Mouse (Mus musculus): ENCODE measurements around the gene Zfp827. TPM values are rescaled to one million over a fixed set of nuclear protein-coding genes. Genes with fewer than 3 reads are reported as not detected.

Gene Zfp827
- polyA plus RNA-seq, 1 experiment from 2014 or later, result 13.0 TPM

DNA sequence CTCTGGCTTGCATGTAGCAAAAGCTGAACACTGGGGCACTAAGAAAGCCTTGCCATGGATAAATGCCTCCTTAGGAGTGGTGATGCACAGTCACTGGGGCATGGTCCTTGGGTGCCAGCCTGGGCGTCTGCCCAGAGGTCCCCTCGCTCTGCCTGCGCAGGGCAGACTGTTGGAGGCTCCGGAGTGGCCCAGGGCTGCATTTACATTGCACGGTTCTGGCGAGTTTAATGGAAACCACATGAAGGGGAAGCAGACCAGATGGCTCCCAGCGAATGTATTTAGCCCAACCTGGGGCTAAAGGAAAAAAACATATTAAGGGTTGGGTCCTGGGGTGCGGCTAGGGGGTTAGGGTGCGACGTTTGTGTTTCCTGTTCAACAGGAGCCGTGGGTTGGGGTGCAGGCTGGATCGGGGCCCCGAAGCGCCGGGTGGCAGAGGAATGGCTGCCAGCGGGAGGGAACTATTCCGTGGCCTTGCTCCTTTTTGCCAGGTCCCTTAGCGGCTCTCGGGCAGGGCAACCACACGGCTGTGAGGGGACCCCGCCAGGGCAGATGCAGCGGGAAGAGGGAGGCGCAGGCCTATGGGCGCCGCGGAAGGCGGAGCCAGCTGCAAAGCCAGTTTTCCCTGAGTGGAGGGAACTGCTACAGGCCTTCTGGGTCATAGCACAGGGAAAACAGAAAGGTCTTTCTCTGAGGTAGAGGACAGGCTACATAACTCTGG, 181.6 kb downstream of the Zfp827 start:
- peaks cover 27% of the 10 kb centered on the region for H3K4me1 ChIP-seq
- peak; percentile 84 for ATAC-seq (ENCODE audit: low FRiP score, low read depth)
- H3K4me3 ChIP-seq, result peak overlapping the region; percentile 40
- peak overlapping the region; percentile 58 for H3K4me2 ChIP-seq (replicated peaks)
- no peaks in the 10 kb centered on the region for H3K9me3 ChIP-seq
- peak overlapping the region; percentile 57 for H3K9ac ChIP-seq (replicated peaks)
- H3K27ac ChIP-seq (replicated peaks), result peak overlapping the region; percentile 50
- no peaks in the 10 kb centered on the region for H3K36me3 ChIP-seq
- WGBS, result 3% methylated on average over 27 of the region's 27 CpGs
- no peaks in the 10 kb centered on the region for H3K27me3 ChIP-seq

DNA sequence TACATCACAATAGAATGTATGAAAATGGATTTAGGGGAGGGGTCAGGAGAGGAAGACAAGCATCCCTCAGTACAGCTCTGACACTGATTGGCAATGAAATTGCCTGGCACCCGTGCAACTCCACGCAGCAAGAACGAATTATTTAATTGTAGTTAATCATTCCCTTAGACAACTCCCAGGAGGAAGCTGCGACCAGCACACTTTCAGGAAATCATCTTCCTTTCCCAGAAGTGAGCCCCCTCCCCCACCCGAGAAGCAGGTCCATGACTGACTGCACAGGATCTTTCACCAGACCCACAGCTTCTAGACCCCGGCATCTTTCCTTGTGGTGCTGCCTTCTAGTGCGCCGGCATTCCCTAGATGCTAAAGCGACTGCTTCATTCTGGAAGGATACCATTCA, 183.4 kb downstream of the Zfp827 start:
- Histone ChIP-seq H3K36me3 (no peaks in the 10 kb centered on the region), H3K4me3 (no peak overlapping the region), H3K27ac (replicated peaks) (no peak overlapping the region), H3K27me3 (no peaks in the 10 kb centered on the region), H3K4me1 (peaks cover 27% of the 10 kb centered on the region), H3K9ac (replicated peaks) (no peak overlapping the region), H3K9me3 (no peaks in the 10 kb centered on the region), H3K4me2 (replicated peaks) (no peak overlapping the region)
- ATAC-seq (ENCODE audit: low FRiP score, low read depth), result no peak
- 80% methylated on average over 9 of the region's 9 CpGs for WGBS

DNA sequence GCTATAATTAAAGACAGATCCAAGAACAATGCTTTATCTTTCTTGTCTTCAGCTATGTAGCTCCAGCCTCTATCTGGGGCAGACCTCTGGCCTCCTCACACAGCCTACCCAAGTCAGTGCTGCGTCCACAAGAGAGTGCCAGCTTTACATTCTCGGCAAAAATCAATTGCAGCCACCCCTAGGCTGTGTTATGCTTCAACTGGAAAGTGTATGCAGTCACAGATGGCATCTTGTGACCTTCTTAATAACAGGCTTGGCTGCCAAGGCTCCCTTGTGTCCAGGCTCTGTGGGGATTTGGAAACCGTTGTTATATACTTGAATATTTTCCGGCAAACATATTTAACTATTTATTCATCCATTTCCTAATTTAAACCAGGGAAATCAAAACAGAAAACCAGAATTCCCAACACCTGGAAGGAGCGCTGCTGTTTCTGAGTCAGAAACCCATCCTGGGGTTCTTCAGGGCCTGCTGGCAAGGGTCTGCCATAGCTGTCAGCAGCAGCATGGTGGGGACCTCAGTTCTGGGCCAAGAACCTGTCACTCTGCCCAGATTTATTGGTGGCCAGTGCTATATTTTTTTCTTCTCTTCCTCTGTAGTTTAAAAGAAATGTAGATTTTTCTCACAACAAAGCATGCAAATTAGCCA, 194.0 kb downstream of the Zfp827 start:
- no peak overlapping the region for H3K27ac ChIP-seq (replicated peaks)
- H3K27me3 ChIP-seq, result no peaks in the 10 kb centered on the region
- no peaks in the 10 kb centered on the region for H3K36me3 ChIP-seq
- peaks cover 7% of the 10 kb centered on the region; the same call in 1 of the 2 replicates for H3K9me3 ChIP-seq
- no peak overlapping the region for H3K9ac ChIP-seq (replicated peaks)
- no peaks in the 10 kb centered on the region for H3K4me1 ChIP-seq
- 68% methylated on average over 5 of the region's 5 CpGs for WGBS
- H3K4me3 ChIP-seq, result no peak overlapping the region
- no peak for ATAC-seq (ENCODE audit: low FRiP score, low read depth)
- no peak overlapping the region for H3K4me2 ChIP-seq (replicated peaks)

DNA sequence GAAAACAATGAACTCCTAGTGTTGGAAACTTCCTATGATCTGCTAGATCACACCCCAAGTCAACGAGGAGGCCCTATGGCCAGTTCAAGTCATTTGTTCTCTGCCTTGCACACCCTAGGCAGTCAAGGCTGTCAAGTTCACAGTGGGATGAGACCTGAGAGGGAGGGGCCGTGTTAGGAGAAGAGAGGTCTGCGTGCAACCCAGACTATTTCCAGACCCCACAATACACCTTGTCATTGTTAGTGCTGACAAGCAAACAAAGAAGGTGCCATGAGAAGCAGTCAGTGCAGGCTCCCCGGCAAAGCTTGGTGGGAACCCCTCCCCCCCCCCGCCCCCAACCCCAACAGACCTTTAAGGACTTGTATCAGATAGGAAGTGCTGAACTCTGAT, 194.5 kb downstream of the Zfp827 start:
- no peaks in the 10 kb centered on the region for H3K4me1 ChIP-seq
- WGBS, result 82% methylated on average over 5 of the region's 5 CpGs
- no peaks in the 10 kb centered on the region for H3K27me3 ChIP-seq
- no peak overlapping the region for H3K9ac ChIP-seq (replicated peaks)
- no peak overlapping the region for H3K4me3 ChIP-seq
- H3K36me3 ChIP-seq, result no peaks in the 10 kb centered on the region
- H3K9me3 ChIP-seq, result peaks cover 7% of the 10 kb centered on the region; the same call in 1 of the 2 replicates
- H3K27ac ChIP-seq (replicated peaks), result no peak overlapping the region
- no peak overlapping the region for H3K4me2 ChIP-seq (replicated peaks)
- ATAC-seq (ENCODE audit: low FRiP score, low read depth), result no peak

DNA sequence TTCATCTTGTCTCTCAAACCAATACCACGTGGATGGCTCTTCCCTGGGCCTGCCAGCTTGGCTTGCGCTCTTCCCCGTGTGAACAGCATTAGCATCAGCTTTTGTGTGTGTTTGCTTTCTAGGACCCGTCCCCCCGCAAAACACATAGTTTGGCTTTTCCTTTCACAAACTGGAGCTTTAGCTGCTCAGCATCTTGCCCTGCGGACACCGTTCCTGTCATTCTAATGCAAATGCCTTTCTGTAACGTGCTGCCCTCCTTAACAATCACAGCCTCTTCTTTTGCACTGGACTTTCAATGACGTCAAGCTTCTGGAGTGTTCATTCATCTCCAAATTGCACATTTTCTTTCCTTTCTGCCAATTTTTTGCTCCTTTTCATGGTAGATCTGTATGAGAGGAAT, 196.1 kb downstream of the Zfp827 start:
- Histone ChIP-seq H3K9ac (replicated peaks) (no peak overlapping the region), H3K27me3 (no peaks in the 10 kb centered on the region), H3K27ac (replicated peaks) (no peak overlapping the region), H3K4me2 (replicated peaks) (no peak overlapping the region), H3K4me3 (no peak overlapping the region), H3K4me1 (no peaks in the 10 kb centered on the region), H3K9me3 (peaks cover 7% of the 10 kb centered on the region; the same call in 1 of the 2 replicates), H3K36me3 (no peaks in the 10 kb centered on the region)
- whole genome bisulfite sequencing, result 34% methylated on average over 9 of the region's 9 CpGs
- ATAC-seq (ENCODE audit: low FRiP score, low read depth), result no peak

DNA sequence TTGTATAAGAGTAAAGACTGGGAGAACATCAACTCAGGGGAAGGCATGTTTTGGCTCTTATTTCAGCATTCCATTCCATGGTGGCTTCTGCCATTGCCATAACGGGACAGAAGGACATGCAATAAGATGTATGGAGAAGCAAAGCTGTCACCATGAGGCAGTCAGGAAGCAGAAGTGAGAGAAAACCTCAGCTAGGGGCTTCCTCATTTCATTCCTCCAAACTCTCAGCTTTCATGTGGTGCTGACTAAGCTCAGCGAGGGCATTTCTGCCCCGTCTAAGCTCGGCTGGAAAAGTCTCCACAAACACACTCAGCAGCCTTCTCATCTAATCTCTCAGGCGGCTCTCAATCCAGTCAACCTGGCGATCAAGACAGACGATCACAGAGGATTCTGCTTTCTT, 197.3 kb downstream of the Zfp827 start:
- Histone ChIP-seq H3K27ac (replicated peaks) (no peak overlapping the region), H3K4me1 (no peaks in the 10 kb centered on the region), H3K9ac (replicated peaks) (no peak overlapping the region), H3K27me3 (no peaks in the 10 kb centered on the region), H3K4me2 (replicated peaks) (no peak overlapping the region), H3K4me3 (no peak overlapping the region), H3K36me3 (no peaks in the 10 kb centered on the region), H3K9me3 (peaks cover 7% of the 10 kb centered on the region; the same call in 1 of the 2 replicates)
- 89% methylated on average over 7 of the region's 7 CpGs for WGBS
- ATAC-seq (ENCODE audit: low FRiP score, low read depth), result no peak

DNA sequence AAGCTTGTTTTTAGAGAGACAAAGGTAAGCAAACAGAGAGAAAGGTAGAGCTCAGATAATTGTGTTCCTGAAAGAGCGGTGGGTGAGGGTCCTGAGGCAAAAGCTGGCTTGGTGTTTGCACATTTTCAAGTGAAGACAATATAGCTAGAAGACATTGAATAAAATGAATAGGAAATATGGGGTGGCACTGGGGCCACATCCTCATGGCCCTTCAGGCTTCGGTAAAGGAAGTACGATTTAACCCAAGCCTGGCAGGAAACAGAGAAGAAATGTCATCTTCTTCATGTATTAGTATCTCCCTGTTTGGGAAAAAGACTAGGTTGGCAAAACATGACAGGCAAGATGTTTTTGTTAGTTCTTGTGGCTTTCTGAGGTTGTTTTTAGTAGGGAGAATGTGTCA, 197.8 kb downstream of the Zfp827 start:
- H3K27ac ChIP-seq (replicated peaks), result no peak overlapping the region
- H3K4me1 ChIP-seq, result no peaks in the 10 kb centered on the region
- peaks cover 7% of the 10 kb centered on the region; the same call in 1 of the 2 replicates for H3K9me3 ChIP-seq
- WGBS, result 89% methylated on average over 3 of the region's 3 CpGs
- no peaks in the 10 kb centered on the region for H3K36me3 ChIP-seq
- no peak for ATAC-seq (ENCODE audit: low FRiP score, low read depth)
- H3K27me3 ChIP-seq, result no peaks in the 10 kb centered on the region
- H3K9ac ChIP-seq (replicated peaks), result no peak overlapping the region
- no peak overlapping the region for H3K4me2 ChIP-seq (replicated peaks)
- H3K4me3 ChIP-seq, result no peak overlapping the region

DNA sequence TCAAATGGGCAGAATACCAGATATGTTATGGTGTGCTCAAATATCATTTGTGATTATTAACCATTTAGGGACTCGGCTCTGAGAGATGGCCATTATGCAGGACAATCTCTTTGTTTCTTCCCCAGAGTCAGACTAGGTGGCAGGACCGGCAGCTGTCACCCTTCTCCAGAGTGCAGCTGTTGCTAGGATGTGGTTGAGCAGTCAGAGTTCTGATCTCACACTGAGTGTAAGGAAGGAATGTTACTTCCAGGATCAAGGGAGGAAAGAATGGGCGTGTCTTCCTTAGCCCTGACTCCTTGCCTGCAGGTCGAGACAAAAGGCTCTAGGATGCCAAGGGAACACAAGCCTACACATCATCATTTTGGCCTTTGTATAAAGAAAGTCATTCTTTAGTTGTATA, 199.0 kb downstream of the Zfp827 start:
- peaks cover 7% of the 10 kb centered on the region; the same call in 1 of the 2 replicates for H3K9me3 ChIP-seq
- no peaks in the 10 kb centered on the region for H3K4me1 ChIP-seq
- 86% methylated on average over 4 of the region's 4 CpGs for WGBS
- H3K4me2 ChIP-seq (replicated peaks), result no peak overlapping the region
- no peak overlapping the region for H3K9ac ChIP-seq (replicated peaks)
- H3K4me3 ChIP-seq, result no peak overlapping the region
- H3K27ac ChIP-seq (replicated peaks), result no peak overlapping the region
- no peaks in the 10 kb centered on the region for H3K36me3 ChIP-seq
- no peaks in the 10 kb centered on the region for H3K27me3 ChIP-seq
- no peak for ATAC-seq (ENCODE audit: low FRiP score, low read depth)

DNA sequence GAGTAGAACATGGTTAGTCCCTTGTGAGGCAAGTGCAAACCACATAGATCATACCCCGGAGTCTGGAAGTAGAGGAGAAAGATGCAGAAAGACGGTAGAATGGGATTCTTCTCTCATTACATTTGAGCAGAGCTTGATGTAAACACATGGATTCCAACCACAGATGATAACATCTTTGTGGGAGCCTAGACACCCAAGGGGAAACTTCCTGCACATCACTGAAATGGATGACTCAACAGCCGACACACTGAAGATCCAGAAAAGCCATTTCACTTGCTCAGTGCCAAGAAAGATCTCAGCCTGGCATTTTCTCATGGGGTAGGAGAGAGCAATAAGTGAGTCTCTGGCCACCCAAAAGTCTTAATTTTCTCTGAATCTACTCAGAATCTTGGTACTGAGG, 199.7 kb downstream of the Zfp827 start:
- Histone ChIP-seq H3K4me1 (no peaks in the 10 kb centered on the region), H3K27me3 (no peaks in the 10 kb centered on the region), H3K27ac (replicated peaks) (no peak overlapping the region), H3K4me2 (replicated peaks) (no peak overlapping the region), H3K36me3 (no peaks in the 10 kb centered on the region), H3K4me3 (no peak overlapping the region), H3K9ac (replicated peaks) (no peak overlapping the region), H3K9me3 (peaks cover 7% of the 10 kb centered on the region; the same call in 1 of the 2 replicates)
- no peak for ATAC-seq (ENCODE audit: low FRiP score, low read depth)
- 93% methylated on average over 3 of the region's 3 CpGs for WGBS

DNA sequence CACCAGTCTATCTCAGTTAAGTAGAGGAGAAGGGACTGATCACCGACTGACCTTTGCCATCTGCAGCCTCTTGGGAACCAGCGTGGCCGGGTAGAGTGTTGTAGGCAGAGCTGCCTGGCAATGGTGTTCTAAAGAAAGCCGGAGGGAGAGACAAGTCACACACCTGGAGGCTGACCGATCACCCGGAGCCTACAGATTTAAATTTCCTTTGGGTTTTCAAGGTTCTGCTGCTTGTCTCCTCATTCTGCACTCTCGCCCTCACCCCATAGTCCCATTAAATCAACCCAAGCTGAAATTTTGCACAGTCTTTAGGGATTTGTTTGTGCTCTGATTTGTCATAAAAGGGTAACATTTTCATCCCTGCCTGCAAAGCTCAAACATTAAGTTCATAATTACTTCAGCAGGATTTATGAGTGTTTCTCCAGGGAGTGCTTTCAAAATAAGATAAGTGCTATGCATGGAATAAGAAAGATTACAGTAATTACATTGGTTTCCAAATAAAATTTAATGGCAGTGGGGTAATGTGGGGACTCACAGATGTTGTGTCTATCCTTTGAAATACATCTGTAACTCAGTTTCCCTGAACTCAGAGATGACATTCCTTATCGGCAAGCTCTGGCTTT, 201.1 kb downstream of the Zfp827 start:
- no peak overlapping the region for H3K9ac ChIP-seq (replicated peaks)
- no peak overlapping the region for H3K27ac ChIP-seq (replicated peaks)
- peaks cover 5% of the 10 kb centered on the region; the same call in 1 of the 2 replicates for H3K9me3 ChIP-seq
- H3K36me3 ChIP-seq, result no peaks in the 10 kb centered on the region
- no peak overlapping the region for H3K4me2 ChIP-seq (replicated peaks)
- H3K4me1 ChIP-seq, result no peaks in the 10 kb centered on the region
- ATAC-seq (ENCODE audit: low FRiP score, low read depth), result no peak
- H3K4me3 ChIP-seq, result no peak overlapping the region
- 91% methylated on average over 8 of the region's 8 CpGs for WGBS
- H3K27me3 ChIP-seq, result no peaks in the 10 kb centered on the region

DNA sequence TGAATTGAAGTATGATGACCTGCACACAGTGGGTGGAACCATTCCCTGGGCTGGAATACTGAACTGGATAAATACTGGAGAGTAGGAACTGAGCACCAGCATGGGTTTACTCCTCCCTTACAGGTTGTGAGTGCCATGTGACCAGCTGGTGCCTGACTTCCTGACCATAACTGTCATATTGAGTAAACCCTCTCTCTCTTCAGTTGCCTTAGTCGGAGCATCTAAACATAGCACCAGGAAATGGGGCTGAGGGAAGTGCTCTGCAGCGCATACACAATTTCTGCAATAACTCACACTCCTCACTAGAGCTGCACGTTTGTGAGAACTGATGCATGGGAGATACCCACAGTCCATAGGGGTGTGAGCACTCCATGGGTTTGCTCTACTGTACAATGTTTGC, 211.1 kb downstream of the Zfp827 start:
- no peak overlapping the region for H3K4me3 ChIP-seq
- no peak for ATAC-seq (ENCODE audit: low FRiP score, low read depth)
- WGBS, result 89% methylated on average over 3 of the region's 3 CpGs
- no peaks in the 10 kb centered on the region for H3K27me3 ChIP-seq
- no peak overlapping the region for H3K9ac ChIP-seq (replicated peaks)
- no peak overlapping the region for H3K27ac ChIP-seq (replicated peaks)
- no peaks in the 10 kb centered on the region for H3K36me3 ChIP-seq
- no peaks in the 10 kb centered on the region for H3K4me1 ChIP-seq
- no peak overlapping the region for H3K4me2 ChIP-seq (replicated peaks)
- no peaks in the 10 kb centered on the region for H3K9me3 ChIP-seq

DNA sequence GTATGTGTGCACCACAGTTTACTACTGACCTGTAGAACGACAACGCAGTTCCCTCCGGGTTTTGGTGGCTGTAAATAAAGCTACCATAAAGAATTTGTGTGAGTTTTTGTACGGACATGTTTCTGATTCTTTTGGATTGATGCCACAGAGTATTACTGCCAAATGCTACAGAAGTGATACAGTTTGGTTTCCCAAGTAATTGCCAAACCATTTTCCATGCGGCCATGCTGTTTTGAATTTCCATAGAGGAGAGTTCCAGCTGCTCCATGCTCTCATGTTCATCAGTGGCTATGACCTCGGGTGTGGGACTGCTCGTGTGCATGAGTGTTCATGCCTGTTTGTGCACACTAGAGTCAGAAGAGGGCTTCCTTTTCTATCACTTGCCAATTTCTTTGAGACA, 211.8 kb downstream of the Zfp827 start:
- no peak for ATAC-seq (ENCODE audit: low FRiP score, low read depth)
- Histone ChIP-seq H3K9ac (replicated peaks) (no peak overlapping the region), H3K27ac (replicated peaks) (no peak overlapping the region), H3K36me3 (no peaks in the 10 kb centered on the region), H3K4me2 (replicated peaks) (no peak overlapping the region), H3K4me3 (no peak overlapping the region), H3K4me1 (no peaks in the 10 kb centered on the region), H3K27me3 (no peaks in the 10 kb centered on the region), H3K9me3 (no peaks in the 10 kb centered on the region)
- 87% methylated on average over 7 of the region's 7 CpGs for WGBS
